Mouse (Mus musculus) forebrain, embryonic 14.5 days (tissue): Measurements from ENCODE around the gene Pf4. TPM values are rescaled to one million over a fixed set of nuclear protein-coding genes. Genes with fewer than 3 reads are reported as not detected.

ENCODE experiments used
- ATAC-seq: fragments of 200-750 bp; cut with Nextera tagmentation; 2 replicates; pipeline ENCODE4 v1.8.0; 2017; ENCODE audit warnings: mild to moderate bottlenecking, moderate library complexity
- DNase-seq: peaks from one replicate; pipeline ENCODE4 v3.0.0-alpha.2; 2015; ENCODE audit warnings: low spot score
- H3K27ac ChIP-seq: fragments of 300-500 bp; sonication (generic); 2 replicates; pipeline ENCODE4 v1.5.1; 2014; ENCODE audit warnings: low read depth, mild to moderate bottlenecking, control low read depth, low read length, moderate library complexity
- H3K27me3 ChIP-seq: fragments of 300-500 bp; sonication (generic); replicated peaks from 2 replicates; pipeline ENCODE4 v1.6.1; 2014; ENCODE audit warnings: low read length, control low read depth, mixed read lengths; ENCODE audit not compliant: control insufficient read depth, insufficient read depth
- H3K36me3 ChIP-seq: fragments of 300-500 bp; sonication (generic); 2 replicates; pipeline ENCODE4 v1.6.1; 2014; ENCODE audit warnings: low read length, control low read depth; ENCODE audit not compliant: control insufficient read depth, insufficient read depth
- H3K4me1 ChIP-seq: fragments of 300-500 bp; sonication (generic); 2 replicates; pipeline ENCODE4 v1.6.1; 2014; ENCODE audit warnings: antibody characterized with exemption, low read length, control low read depth; ENCODE audit not compliant: control insufficient read depth, insufficient read depth
- H3K4me2 ChIP-seq: fragments of 300-500 bp; sonication (generic); 2 replicates; pipeline ENCODE4 v1.6.1; 2014; ENCODE audit warnings: mild to moderate bottlenecking, control low read depth, low read length
- H3K4me3 ChIP-seq: fragments of 300-500 bp; sonication (generic); 2 replicates; pipeline ENCODE4 v1.5.1; 2014; ENCODE audit warnings: low read depth, low read length, control low read depth
- H3K9ac ChIP-seq: fragments of 300-500 bp; sonication (generic); 2 replicates; pipeline ENCODE4 v1.6.1; 2014; ENCODE audit warnings: mild to moderate bottlenecking, low read length, control low read depth, moderate library complexity
- H3K9me3 ChIP-seq: fragments of 300-500 bp; sonication (generic); replicated peaks from 2 replicates; pipeline ENCODE4 v1.6.1; 2016; ENCODE audit warnings: low read length, control low read depth, mixed read lengths; ENCODE audit not compliant: control insufficient read depth
- WGBS: fragments of 180-500 bp; shearing (Covaris S2); extraction: QIAGEN DNeasy Blood & Tissue Kit; methylation state at CpG from one replicate; pipeline ENCODE4 v1.1.7; 2014; 5-methylcytosine and 5-hydroxymethylcytosine counted together
- polyA plus RNA-seq: library from polyadenylated mRNA; unstranded; fragments of >200 nt; fragmentation: Nextera tagmentation; extraction: Ambion mirVana; gene quantifications from 2 replicates; pipeline ENCODE4 v1.2.1, GENCODE M21; 2014

The Pf4 gene
- polyA plus RNA-seq, 1 experiment from 2014 or later, result 41.7 TPM

- H3K4me1 ChIP-seq, result peaks cover 8% of the 10 kb centered on the region; the same call in 1 of the 2 replicates
- H3K36me3 ChIP-seq, result no peaks in the 10 kb centered on the region
- no peak overlapping the region for H3K27ac ChIP-seq
- H3K4me2 ChIP-seq, result no peak overlapping the region
- H3K4me3 ChIP-seq, result no peak overlapping the region
- DNase-seq, result no peak
- H3K27me3 ChIP-seq, result peaks cover 12% of the 10 kb centered on the region; the same call in 1 of the 2 replicates
- no peak for ATAC-seq
- H3K9ac ChIP-seq, result no peak overlapping the region
- H3K9me3 ChIP-seq, result no peaks in the 10 kb centered on the region
- 45% methylated on average over 4 of the region's 4 CpGs for WGBS
Measured at GRCm38 (mm10) chr5:90760303-90760702, 11.9 kb upstream of the Pf4 start.

GRCm38 (mm10) chr5:90760844-90761243 lies 11.4 kb upstream of the Pf4 start:
- H3K27ac ChIP-seq, result no peak overlapping the region
- H3K36me3 ChIP-seq, result no peaks in the 10 kb centered on the region
- H3K9me3 ChIP-seq, result no peaks in the 10 kb centered on the region
- no peak overlapping the region for H3K9ac ChIP-seq
- WGBS, result 95% methylated on average over 2 of the region's 2 CpGs
- H3K4me2 ChIP-seq, result no peak overlapping the region
- no peak for ATAC-seq
- H3K27me3 ChIP-seq, result peaks cover 12% of the 10 kb centered on the region; the same call in 1 of the 2 replicates
- H3K4me3 ChIP-seq, result no peak overlapping the region
- H3K4me1 ChIP-seq, result peaks cover 8% of the 10 kb centered on the region; the same call in 1 of the 2 replicates
- DNase-seq, result no peak

GRCm38 (mm10) chr5:90761834-90762233 lies 10.4 kb upstream of the Pf4 start:
- Histone ChIP-seq H3K9ac (no peak overlapping the region), H3K4me1 (peaks cover 6% of the 10 kb centered on the region; the same call in 1 of the 2 replicates), H3K4me3 (no peak overlapping the region), H3K27ac (no peak overlapping the region), H3K4me2 (no peak overlapping the region), H3K27me3 (peaks cover 12% of the 10 kb centered on the region; the same call in 1 of the 2 replicates), H3K9me3 (no peaks in the 10 kb centered on the region), H3K36me3 (no peaks in the 10 kb centered on the region)
- DNase-seq (no peak), ATAC-seq (no peak)
- WGBS, result 89% methylated on average over 3 of the region's 3 CpGs

- no peak overlapping the region for H3K9ac ChIP-seq
- H3K4me3 ChIP-seq, result no peak overlapping the region
- H3K4me1 ChIP-seq, result peaks cover under 1% of the 10 kb centered on the region; the same call in 1 of the 2 replicates
- H3K4me2 ChIP-seq, result no peak overlapping the region
- no peaks in the 10 kb centered on the region for H3K36me3 ChIP-seq
- ATAC-seq, result no peak
- DNase-seq, result no peak
- peaks cover 8% of the 10 kb centered on the region; the same call in 1 of the 2 replicates for H3K27me3 ChIP-seq
- no peaks in the 10 kb centered on the region for H3K9me3 ChIP-seq
- no peak overlapping the region for H3K27ac ChIP-seq
- WGBS, result 83% methylated on average over 12 of the region's 12 CpGs
Measured at GRCm38 (mm10) chr5:90763912-90764665, 8.1 kb upstream of the Pf4 start.

GRCm38 (mm10) chr5:90765821-90766606 lies 6.2 kb upstream of the Pf4 start:
- H3K36me3 ChIP-seq, result no peaks in the 10 kb centered on the region
- 84% methylated on average over 8 of the region's 8 CpGs for WGBS
- H3K27ac ChIP-seq, result no peak overlapping the region
- no peaks in the 10 kb centered on the region for H3K27me3 ChIP-seq
- ATAC-seq (no peak), DNase-seq (no peak)
- H3K4me2 ChIP-seq, result no peak overlapping the region
- H3K9ac ChIP-seq, result no peak overlapping the region
- H3K4me3 ChIP-seq, result no peak overlapping the region
- no peaks in the 10 kb centered on the region for H3K4me1 ChIP-seq
- no peaks in the 10 kb centered on the region for H3K9me3 ChIP-seq

GRCm38 (mm10) chr5:90768218-90768617 lies 4.0 kb upstream of the Pf4 start, which contains the start of gene Ppbp:
Gene Ppbp (plus strand): TSS chr5:90768518.
- no peak within 1 kb of the TSS for H3K9ac ChIP-seq
- no peak within 1 kb of the TSS for H3K4me3 ChIP-seq
- DNase-seq, result no peak
- H3K27ac ChIP-seq, result no peak within 1 kb of the TSS
- H3K36me3 ChIP-seq, result no peaks in the 10 kb centered on the region
- no peaks in the 10 kb centered on the region for H3K4me1 ChIP-seq
- ATAC-seq, result no peak
- 73% methylated on average over 3 of the region's 3 CpGs for WGBS
- no peak within 1 kb of the TSS for H3K4me2 ChIP-seq
- no peaks in the 10 kb centered on the region for H3K9me3 ChIP-seq
- H3K27me3 ChIP-seq, result no peaks in the 10 kb centered on the region

GRCm38 (mm10) chr5:90771369-90771768 lies 866 bp upstream of the Pf4 start:
- Histone ChIP-seq H3K27ac (no peak overlapping the region), H3K9me3 (no peaks in the 10 kb centered on the region), H3K9ac (no peak overlapping the region), H3K36me3 (no peaks in the 10 kb centered on the region), H3K4me1 (no peaks in the 10 kb centered on the region), H3K4me2 (no peak overlapping the region), H3K4me3 (no peak overlapping the region), H3K27me3 (no peaks in the 10 kb centered on the region)
- DNase-seq, result no peak
- no peak for ATAC-seq
- 64% methylated on average over 3 of the region's 3 CpGs for WGBS

- Histone ChIP-seq H3K4me1 (no peaks in the 10 kb centered on the region), H3K27ac (no peak overlapping the region), H3K9me3 (no peaks in the 10 kb centered on the region), H3K27me3 (no peaks in the 10 kb centered on the region), H3K36me3 (no peaks in the 10 kb centered on the region), H3K4me3 (no peak overlapping the region), H3K9ac (no peak overlapping the region), H3K4me2 (no peak overlapping the region)
- WGBS, result 96% methylated on average over 5 of the region's 5 CpGs
- no peak for ATAC-seq
- DNase-seq, result no peak
Measured at GRCm38 (mm10) chr5:90775562-90775961, 3.3 kb downstream of the Pf4 start.

GRCm38 (mm10) chr5:90777621-90778020 lies 5.4 kb downstream of the Pf4 start:
- 59% methylated on average over 10 of the region's 10 CpGs for WGBS
- Histone ChIP-seq H3K27ac (no peak overlapping the region), H3K27me3 (no peaks in the 10 kb centered on the region), H3K4me3 (no peak overlapping the region), H3K9me3 (no peaks in the 10 kb centered on the region), H3K4me2 (no peak overlapping the region), H3K36me3 (no peaks in the 10 kb centered on the region), H3K4me1 (no peaks in the 10 kb centered on the region), H3K9ac (no peak overlapping the region)
- ATAC-seq, result no peak
- DNase-seq, result no peak
